Mouse (Mus musculus): Measurements from ENCODE around the gene Rufy2. TPM values are rescaled to one million over a fixed set of nuclear protein-coding genes. Genes with fewer than 3 reads are reported as not detected.

Rufy2 gene
- 71.8 and 77.4 TPM in 2 replicates for polyA plus RNA-seq (2012; rRNA removed)

GRCm38 (mm10) chr10:62980039-62980954, at the start of gene Rufy2:
Rufy2 (plus strand) TSS chr10:62980223.
- peak; percentile 77 to 93 for DNase-seq (ENCODE audit: extremely low spot score in 1 of 2, low spot score in 1 of 2)

DNA sequence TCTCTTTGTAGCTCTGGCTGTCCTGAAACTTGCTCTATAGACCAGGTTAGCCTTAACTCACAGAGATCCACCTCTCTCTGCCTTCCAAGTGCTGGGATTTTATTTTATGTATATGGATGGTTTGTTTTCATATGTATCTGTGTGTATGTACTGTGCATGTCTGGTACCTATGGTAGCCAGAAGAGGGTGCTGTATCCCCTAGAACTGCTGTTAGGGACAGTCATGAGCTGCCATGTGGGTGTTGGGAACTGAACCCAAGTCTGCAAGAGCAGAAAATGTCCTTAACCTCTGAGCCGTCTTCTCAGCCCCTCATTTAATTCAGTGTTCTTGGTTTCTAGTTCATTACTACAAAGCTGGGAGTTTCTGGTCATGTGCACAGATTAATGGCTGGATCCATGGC, 47.6 kb upstream of the Rufy2 start:
- DNase-seq (ENCODE audit: extremely low spot score in 1 of 2, low spot score in 1 of 2), result no peak

- no peak for DNase-seq (ENCODE audit: extremely low spot score in 1 of 2, low spot score in 1 of 2)
These were observed 34.9 kb upstream of the Rufy2 start for GRCm38 (mm10) chr10:62944975-62945580.

DNA sequence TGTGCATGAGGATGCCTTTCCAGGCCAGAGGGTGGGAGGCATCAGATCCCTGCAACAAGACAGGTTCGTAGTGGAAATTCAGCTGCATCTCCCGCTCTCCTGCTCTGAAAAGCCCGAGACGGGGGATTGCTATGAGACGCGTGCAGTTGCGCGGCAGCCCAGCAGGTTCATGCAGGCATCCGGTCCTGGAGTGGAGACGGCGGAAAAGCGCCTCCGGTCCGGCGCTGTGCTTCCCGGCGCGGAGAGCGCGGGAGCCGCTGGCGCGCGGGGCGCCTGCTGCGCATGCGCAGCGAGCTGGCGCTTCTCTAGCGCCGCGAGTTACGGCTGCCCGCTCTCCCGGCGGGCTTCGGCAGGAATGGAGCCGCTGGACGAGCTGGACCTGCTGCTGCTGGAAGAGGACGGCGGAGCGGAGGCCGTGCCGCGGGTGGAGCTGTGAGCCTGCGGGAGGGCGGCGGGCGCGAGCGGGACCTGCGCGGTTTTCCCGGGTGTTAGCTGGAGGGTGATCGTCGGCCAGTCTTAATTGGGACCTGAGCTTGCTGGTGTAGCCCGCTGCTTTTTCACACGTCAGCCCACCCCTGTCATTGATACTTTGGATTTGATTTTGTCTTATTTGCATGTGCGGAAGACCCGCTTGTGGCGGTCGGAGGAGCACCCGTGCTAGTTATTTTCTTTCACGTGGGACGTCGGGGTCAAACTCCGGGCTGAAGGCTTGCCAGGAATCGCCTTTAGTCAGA, 33.1 kb upstream of the Rufy2 start, which contains the start of gene Dna2:
Dna2 (plus strand) TSS at position 289 of the 734 bp plus-strand sequence.
- peak; percentile 7 to 71 for DNase-seq (ENCODE audit: extremely low spot score in 1 of 2, low spot score in 1 of 2)

- no peak for DNase-seq (ENCODE audit: extremely low spot score in 1 of 2, low spot score in 1 of 2)
These were observed 31.5 kb upstream of the Rufy2 start for GRCm38 (mm10) chr10:62948551-62948950.

DNA sequence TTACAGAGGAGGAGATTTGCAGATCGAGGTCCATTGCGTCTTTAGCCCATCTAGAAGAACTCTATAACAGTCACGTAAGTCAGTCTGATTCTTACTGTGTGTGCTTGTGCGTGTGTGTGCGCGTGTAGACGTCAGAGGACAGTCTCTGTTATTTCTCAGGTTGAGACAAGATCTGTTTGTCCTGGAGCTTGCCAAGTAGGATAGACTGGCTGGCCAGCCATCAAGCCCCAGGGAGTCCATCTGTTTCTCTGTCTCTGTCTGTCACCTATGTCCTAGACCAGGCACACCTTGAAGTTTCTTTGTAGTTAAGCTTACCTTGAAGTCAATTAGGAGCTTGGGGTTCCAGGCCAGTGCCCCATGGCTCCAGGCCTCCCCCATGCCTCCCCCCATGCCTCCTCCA, 16.1 kb upstream of the Rufy2 start:
- DNase-seq (ENCODE audit: extremely low spot score in 1 of 2, low spot score in 1 of 2), result no peak

DNA sequence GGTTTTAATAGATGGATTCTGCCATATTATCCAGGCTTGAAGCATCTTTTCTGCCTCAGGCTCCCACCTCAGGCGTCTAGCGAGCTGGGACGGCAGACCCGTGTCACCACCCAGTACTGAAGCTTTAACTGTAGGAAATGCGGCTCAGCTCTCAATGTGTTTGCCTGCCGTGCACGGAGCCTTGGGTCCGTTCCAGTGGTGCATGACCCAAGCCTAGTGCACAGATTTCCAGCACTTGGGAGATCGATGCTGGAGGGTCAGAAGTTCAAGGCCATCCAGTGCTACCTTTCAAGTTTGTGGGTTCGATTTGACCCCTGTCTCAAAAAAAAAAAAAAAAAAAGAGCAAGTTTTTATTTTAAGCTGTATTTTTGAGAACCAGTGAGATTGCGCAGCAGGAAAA, 14.2 kb upstream of the Rufy2 start:
- no peak for DNase-seq (ENCODE audit: extremely low spot score in 1 of 2, low spot score in 1 of 2)

DNA sequence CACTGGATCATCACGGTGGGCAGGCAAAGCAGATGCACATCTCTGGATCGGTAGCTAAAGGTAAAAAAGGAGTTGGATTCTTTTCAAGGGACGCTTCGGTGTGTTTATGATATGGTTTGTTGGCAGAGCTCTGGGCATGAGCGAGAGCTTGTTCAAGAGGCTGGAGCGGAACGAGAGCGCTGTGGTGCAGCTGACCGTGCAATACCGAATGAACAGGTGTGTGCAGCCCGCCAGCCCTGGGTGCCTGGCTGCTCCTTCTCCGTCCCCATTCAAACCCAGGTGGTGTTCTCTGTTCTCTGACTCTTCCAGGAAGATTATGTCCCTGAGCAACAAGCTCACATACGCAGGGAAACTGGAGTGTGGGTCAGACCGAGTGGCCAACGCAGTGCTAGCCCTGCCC, 13.7 kb upstream of the Rufy2 start:
- DNase-seq (ENCODE audit: extremely low spot score in 1 of 2, low spot score in 1 of 2), result no peak

DNA sequence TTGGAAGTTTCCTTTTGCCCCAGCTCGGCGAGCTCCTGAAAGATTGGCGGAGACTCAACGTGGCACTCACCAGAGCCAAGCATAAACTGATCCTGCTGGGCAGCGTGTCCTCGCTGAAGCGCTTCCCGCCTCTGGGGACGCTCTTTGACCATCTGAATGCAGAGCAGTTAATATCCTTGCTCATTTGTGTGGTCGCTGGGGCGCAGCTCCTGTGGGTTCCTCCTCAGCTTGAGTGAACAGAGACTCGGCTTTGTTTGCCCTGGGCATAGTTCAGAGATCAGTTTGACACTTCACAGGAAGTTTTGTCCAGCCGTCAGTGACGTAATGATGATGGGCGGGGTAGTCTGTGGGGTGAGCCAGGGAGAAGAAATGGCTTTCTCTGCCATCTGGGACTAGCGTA, 8.2 kb upstream of the Rufy2 start:
- DNase-seq (ENCODE audit: extremely low spot score in 1 of 2, low spot score in 1 of 2), result peak in 1 of 2 experiments; percentile 14

- DNase-seq (ENCODE audit: extremely low spot score in 1 of 2, low spot score in 1 of 2), result no peak
These were observed 370 bp upstream of the Rufy2 start for GRCm38 (mm10) chr10:62979667-62980038.

- no peak for DNase-seq (ENCODE audit: extremely low spot score in 1 of 2, low spot score in 1 of 2)
These were observed 4.0 kb downstream of the Rufy2 start for GRCm38 (mm10) chr10:62984072-62984471.

GRCm38 (mm10) chr10:62984495-62984894, 4.5 kb downstream of the Rufy2 start:
- DNase-seq (ENCODE audit: extremely low spot score in 1 of 2, low spot score in 1 of 2), result no peak

DNA sequence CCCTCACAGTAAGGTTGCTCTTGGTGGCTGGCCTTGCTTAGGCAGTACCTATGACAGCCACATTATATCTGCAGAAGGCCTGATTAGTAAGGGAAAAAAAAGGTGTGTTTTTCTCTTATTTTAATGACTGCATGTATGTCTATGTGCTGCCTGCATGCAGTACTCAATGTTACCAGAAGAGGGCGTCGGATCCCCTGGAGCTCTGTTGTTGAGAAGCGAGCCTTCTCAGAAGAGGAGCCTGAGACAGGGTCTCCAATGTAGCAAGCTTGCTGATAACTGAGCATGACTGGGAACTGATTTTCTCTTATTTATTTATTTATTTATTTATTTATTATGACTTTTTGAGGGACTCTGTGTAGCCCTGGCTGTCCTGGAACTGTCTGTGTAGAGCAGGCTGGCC, 7.3 kb downstream of the Rufy2 start:
- DNase-seq (ENCODE audit: extremely low spot score in 1 of 2, low spot score in 1 of 2), result no peak

DNA sequence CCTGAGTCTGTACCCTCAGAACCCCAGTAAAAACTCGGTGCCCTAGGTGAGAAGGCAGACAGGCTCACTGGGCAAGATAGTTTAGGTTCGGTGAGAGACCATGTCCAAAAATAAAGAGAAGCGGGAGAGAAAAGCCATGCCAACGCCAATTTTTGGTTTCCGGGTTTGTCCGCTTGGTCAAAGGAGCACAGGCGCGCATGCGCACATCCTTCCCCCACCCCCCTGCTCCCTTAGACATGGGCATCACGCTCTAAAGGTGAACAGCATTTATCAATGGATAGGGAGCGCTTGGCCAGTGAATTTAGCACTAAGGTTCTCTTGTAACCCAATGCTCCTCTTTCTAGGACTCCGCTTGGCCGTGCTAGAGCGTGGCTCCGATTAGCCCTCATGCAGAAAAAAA, 10.6 kb downstream of the Rufy2 start:
- no peak for DNase-seq (ENCODE audit: extremely low spot score in 1 of 2, low spot score in 1 of 2)

- no peak for DNase-seq (ENCODE audit: extremely low spot score in 1 of 2, low spot score in 1 of 2)
These were observed 14.0 kb downstream of the Rufy2 start for GRCm38 (mm10) chr10:62993991-62994390.

- DNase-seq (ENCODE audit: extremely low spot score in 1 of 2, low spot score in 1 of 2), result peak in 1 of 2 experiments; percentile 53
These were observed 20.6 kb downstream of the Rufy2 start for GRCm38 (mm10) chr10:63000584-63000983.

GRCm38 (mm10) chr10:63003252-63003651, 23.2 kb downstream of the Rufy2 start:
- DNase-seq (ENCODE audit: extremely low spot score in 1 of 2, low spot score in 1 of 2), result no peak

- peak in 1 of 2 experiments; percentile 28 for DNase-seq (ENCODE audit: extremely low spot score in 1 of 2, low spot score in 1 of 2)
These were observed 24.5 kb downstream of the Rufy2 start for GRCm38 (mm10) chr10:63004556-63004955.

- no peak for DNase-seq (ENCODE audit: extremely low spot score in 1 of 2, low spot score in 1 of 2)
These were observed 28.2 kb downstream of the Rufy2 start for GRCm38 (mm10) chr10:63008193-63008592.

- no peak for DNase-seq (ENCODE audit: extremely low spot score in 1 of 2, low spot score in 1 of 2)
These were observed 30.2 kb downstream of the Rufy2 start for GRCm38 (mm10) chr10:63010268-63010667.

- no peak for DNase-seq (ENCODE audit: extremely low spot score in 1 of 2, low spot score in 1 of 2)
These were observed 31.5 kb downstream of the Rufy2 start for GRCm38 (mm10) chr10:63011556-63011955.

Data from frontal cortex, adult 2 months (tissue).